Mouse (Mus musculus) midbrain, embryonic 10.5 days (tissue): ENCODE data around the gene Rapgef2. TPM values are rescaled to one million over a fixed set of nuclear protein-coding genes. Genes with fewer than 3 reads are reported as not detected.

Source experiments
- DNase-seq: peaks from one replicate; pipeline ENCODE4 v3.0.0-alpha.2; 2017; ENCODE audit warnings: low spot score
- H3K27ac ChIP-seq: fragments of 300-500 bp; sonication (generic); replicated peaks from 2 replicates; pipeline ENCODE4 v1.5.1; 2016; ENCODE audit warnings: mild to moderate bottlenecking
- H3K27me3 ChIP-seq: fragments of 300-500 bp; sonication (generic); 2 replicates; pipeline ENCODE4 v1.6.1; 2016; ENCODE audit warnings: low read depth, mild to moderate bottlenecking; ENCODE audit not compliant: poor library complexity, severe bottlenecking
- H3K36me3 ChIP-seq: fragments of 300-500 bp; sonication (generic); 2 replicates; pipeline ENCODE4 v1.6.1; 2016; ENCODE audit warnings: mild to moderate bottlenecking, moderate library complexity
- H3K4me1 ChIP-seq: fragments of 300-500 bp; sonication (generic); 2 replicates; pipeline ENCODE4 v1.6.1; 2016
- H3K4me3 ChIP-seq: fragments of 300-500 bp; sonication (generic); 2 replicates; pipeline ENCODE4 v1.5.1; 2016; ENCODE audit warnings: mild to moderate bottlenecking, moderate library complexity
- H3K9me3 ChIP-seq: fragments of 300-500 bp; sonication (generic); replicated peaks from 2 replicates; pipeline ENCODE4 v1.6.1; 2016; ENCODE audit warnings: mild to moderate bottlenecking
- WGBS: fragments of 180-500 bp; shearing (Covaris S2); methylation state at CpG from one replicate; pipeline ENCODE4 v1.1.7; 2016; 5-methylcytosine and 5-hydroxymethylcytosine counted together
- polyA plus RNA-seq: library from polyadenylated mRNA; unstranded; fragments of >200 nt; fragmentation: Nextera tagmentation; extraction: Ambion mirVana; gene quantifications from 2 replicates; pipeline ENCODE4 v1.2.1, GENCODE M21; 2016

Rapgef2 gene
- polyA plus RNA-seq, 1 experiment from 2014 or later: 3.9 TPM

GRCm38 (mm10) chr3:79203178-79203577 lies 83.1 kb downstream of the Rapgef2 start:
- Histone ChIP-seq H3K9me3 (no peaks in the 10 kb centered on the region), H3K36me3 (no peaks in the 10 kb centered on the region), H3K4me3 (no peak overlapping the region), H3K27ac (no peak overlapping the region), H3K4me1 (peaks cover 27% of the 10 kb centered on the region), H3K27me3 (no peaks in the 10 kb centered on the region)
- DNase-seq: no peak
- 90% methylated on average over 3 of the region's 3 CpGs for WGBS

GRCm38 (mm10) chr3:79202275-79203153 lies 83.8 kb downstream of the Rapgef2 start:
- WGBS: 44% methylated on average over 11 of the region's 11 CpGs
- DNase-seq: peak; percentile 51
- peak overlapping the region; percentile 23; the same call in 1 of the 2 replicates for H3K27ac ChIP-seq

GRCm38 (mm10) chr3:79196708-79197437 lies 89.4 kb downstream of the Rapgef2 start:
- WGBS: 72% methylated on average over 6 of the region's 6 CpGs
- H3K4me3 ChIP-seq: no peak overlapping the region
- no peaks in the 10 kb centered on the region for H3K36me3 ChIP-seq
- no peaks in the 10 kb centered on the region for H3K27me3 ChIP-seq
- H3K9me3 ChIP-seq: no peaks in the 10 kb centered on the region
- H3K4me1 ChIP-seq: peaks cover 5% of the 10 kb centered on the region; the same call in 1 of the 2 replicates
- H3K27ac ChIP-seq: no peak overlapping the region
- DNase-seq: no peak

More at GRCm38 (mm10) chr3:79202275-79203153, 83.8 kb downstream of the Rapgef2 start:
- Histone ChIP-seq H3K4me1 (peaks cover 27% of the 10 kb centered on the region), H3K36me3 (no peaks in the 10 kb centered on the region), H3K9me3 (no peaks in the 10 kb centered on the region), H3K27me3 (no peaks in the 10 kb centered on the region), H3K4me3 (no peak overlapping the region)

GRCm38 (mm10) chr3:79195280-79195679 lies 91.0 kb downstream of the Rapgef2 start:
- no peak overlapping the region for H3K4me3 ChIP-seq
- H3K27ac ChIP-seq: no peak overlapping the region
- H3K36me3 ChIP-seq: no peaks in the 10 kb centered on the region
- H3K9me3 ChIP-seq: no peaks in the 10 kb centered on the region
- H3K4me1 ChIP-seq: peaks cover 5% of the 10 kb centered on the region; the same call in 1 of the 2 replicates
- no peak for DNase-seq
- WGBS: 94% methylated on average over 9 of the region's 9 CpGs
- H3K27me3 ChIP-seq: no peaks in the 10 kb centered on the region

- WGBS: 92% methylated on average over 8 of the region's 8 CpGs
Measured at GRCm38 (mm10) chr3:79194111-79194793, 92.1 kb downstream of the Rapgef2 start.

GRCm38 (mm10) chr3:79193001-79193400 lies 93.3 kb downstream of the Rapgef2 start:
- H3K9me3 ChIP-seq: no peaks in the 10 kb centered on the region
- 0 out of 2 replicates have a peak, but pooled peaks cover under 1% of the 10 kb centered on the region for H3K4me1 ChIP-seq
- no peak overlapping the region for H3K27ac ChIP-seq
- H3K27me3 ChIP-seq: no peaks in the 10 kb centered on the region
- 89% methylated on average over 4 of the region's 4 CpGs for WGBS
- H3K36me3 ChIP-seq: no peaks in the 10 kb centered on the region
- no peak for DNase-seq
- H3K4me3 ChIP-seq: no peak overlapping the region

More at GRCm38 (mm10) chr3:79194111-79194793, 92.1 kb downstream of the Rapgef2 start:
- no peaks in the 10 kb centered on the region for H3K27me3 ChIP-seq
- H3K27ac ChIP-seq: no peak overlapping the region
- no peaks in the 10 kb centered on the region for H3K36me3 ChIP-seq
- DNase-seq: no peak
- H3K4me3 ChIP-seq: no peak overlapping the region
- no peaks in the 10 kb centered on the region for H3K9me3 ChIP-seq
- peaks cover 5% of the 10 kb centered on the region; the same call in 1 of the 2 replicates for H3K4me1 ChIP-seq

- 0 out of 2 replicates have a peak, but pooled peaks cover 3% of the 10 kb centered on the region for H3K4me1 ChIP-seq
- no peak overlapping the region for H3K4me3 ChIP-seq
- DNase-seq: no peak
- no peak overlapping the region for H3K27ac ChIP-seq
- no peaks in the 10 kb centered on the region for H3K27me3 ChIP-seq
- no peaks in the 10 kb centered on the region for H3K9me3 ChIP-seq
- 84% methylated on average over 9 of the region's 9 CpGs for WGBS
- no peaks in the 10 kb centered on the region for H3K36me3 ChIP-seq
Measured at GRCm38 (mm10) chr3:79191981-79192380, 94.3 kb downstream of the Rapgef2 start.

GRCm38 (mm10) chr3:79191471-79191870 lies 94.8 kb downstream of the Rapgef2 start:
- Histone ChIP-seq H3K36me3 (no peaks in the 10 kb centered on the region), H3K27ac (no peak overlapping the region), H3K9me3 (no peaks in the 10 kb centered on the region), H3K27me3 (no peaks in the 10 kb centered on the region), H3K4me1 (0 out of 2 replicates have a peak, but pooled peaks cover 3% of the 10 kb centered on the region), H3K4me3 (no peak overlapping the region)
- 94% methylated on average over 11 of the region's 11 CpGs for WGBS
- no peak for DNase-seq

GRCm38 (mm10) chr3:79190377-79190776 lies 95.9 kb downstream of the Rapgef2 start:
- Histone ChIP-seq H3K4me3 (no peak overlapping the region), H3K9me3 (no peaks in the 10 kb centered on the region), H3K4me1 (0 out of 2 replicates have a peak, but pooled peaks cover 3% of the 10 kb centered on the region), H3K36me3 (no peaks in the 10 kb centered on the region), H3K27ac (no peak overlapping the region), H3K27me3 (no peaks in the 10 kb centered on the region)
- WGBS: 94% methylated on average over 3 of the region's 3 CpGs
- DNase-seq: no peak

GRCm38 (mm10) chr3:79187912-79188311 lies 98.4 kb downstream of the Rapgef2 start:
- Histone ChIP-seq H3K27me3 (no peaks in the 10 kb centered on the region), H3K27ac (no peak overlapping the region), H3K36me3 (no peaks in the 10 kb centered on the region), H3K4me1 (0 out of 2 replicates have a peak, but pooled peaks cover 3% of the 10 kb centered on the region), H3K4me3 (no peak overlapping the region), H3K9me3 (no peaks in the 10 kb centered on the region)
- DNase-seq: no peak
- 79% methylated on average over 1 of the region's 1 CpGs for WGBS

GRCm38 (mm10) chr3:79182290-79182689 lies 104.0 kb downstream of the Rapgef2 start:
- DNase-seq: no peak
- no peak overlapping the region for H3K27ac ChIP-seq
- H3K4me3 ChIP-seq: no peak overlapping the region
- H3K36me3 ChIP-seq: no peaks in the 10 kb centered on the region
- peaks cover 40% of the 10 kb centered on the region for H3K4me1 ChIP-seq
- no peaks in the 10 kb centered on the region for H3K27me3 ChIP-seq
- no peaks in the 10 kb centered on the region for H3K9me3 ChIP-seq
- WGBS: 81% methylated on average over 3 of the region's 3 CpGs

- DNase-seq: no peak
- WGBS: 76% methylated on average over 24 of the region's 24 CpGs
- Histone ChIP-seq H3K27ac (peak overlapping the region; percentile 10; the same call in 1 of the 2 replicates), H3K4me1 (peaks cover 41% of the 10 kb centered on the region), H3K4me3 (no peak overlapping the region), H3K36me3 (no peaks in the 10 kb centered on the region), H3K9me3 (no peaks in the 10 kb centered on the region), H3K27me3 (no peaks in the 10 kb centered on the region)
Measured at GRCm38 (mm10) chr3:79181248-79181991, 104.9 kb downstream of the Rapgef2 start.
